ENCODE assay signal across 8 mouse cellular contexts in the genomic region with DNA sequence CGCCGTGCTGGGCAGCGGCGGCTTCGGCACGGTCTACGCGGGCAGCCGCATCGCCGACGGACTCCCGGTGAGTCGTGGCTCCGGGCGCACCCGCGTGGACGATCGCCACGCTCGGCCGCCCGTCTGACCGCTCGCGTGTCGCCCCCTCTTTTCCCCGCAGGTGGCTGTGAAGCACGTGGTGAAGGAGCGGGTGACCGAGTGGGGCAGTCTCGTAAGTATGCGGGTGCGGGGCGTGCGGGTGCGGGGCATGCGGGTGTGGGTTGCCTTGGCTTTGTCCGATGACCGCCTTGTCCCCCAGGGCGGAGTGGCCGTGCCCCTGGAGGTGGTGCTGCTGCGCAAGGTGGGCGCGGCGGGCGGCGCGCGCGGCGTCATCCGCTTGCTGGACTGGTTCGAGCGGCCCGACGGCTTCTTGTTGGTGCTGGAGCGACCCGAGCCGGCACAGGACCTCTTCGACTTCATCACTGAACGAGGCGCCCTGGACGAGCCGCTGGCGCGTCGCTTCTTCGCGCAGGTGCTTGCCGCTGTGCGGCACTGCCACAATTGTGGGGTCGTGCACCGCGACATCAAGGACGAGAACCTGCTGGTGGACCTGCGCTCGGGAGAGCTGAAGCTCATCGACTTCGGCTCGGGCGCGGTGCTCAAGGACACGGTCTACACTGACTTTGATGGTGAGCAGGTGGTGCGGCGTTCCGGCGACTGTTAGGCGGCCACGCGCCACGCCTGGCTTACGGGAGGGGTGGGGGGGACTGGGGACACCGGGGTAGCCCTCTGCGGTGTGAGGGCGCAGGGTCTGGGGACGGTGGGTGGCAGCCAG. TPM values are rescaled to one million over a fixed set of nuclear protein-coding genes. Genes with fewer than 3 reads are reported as not detected.
DNase-seq lines count a peak whose midpoint lies in the region; ATAC-seq lines count a peak whose summit lies in the region.

No protein-coding gene starts in this region.

- ATAC-seq in embryonic facial prominence, embryonic 15.5 days (ENCODE audit: insufficient number of reproducible peaks, low FRiP score, low TSS enrichment, low read depth) = no peak
- ATAC-seq in hindbrain, embryonic 11.5 days (ENCODE audit: low FRiP score) = peak; percentile 23

- no peaks in the 10 kb centered on the region for H3K9me3 ChIP-seq in embryonic facial prominence, embryonic 15.5 days (replicated peaks)
- H3K9me3 ChIP-seq in hindbrain, embryonic 11.5 days (ENCODE audit: control insufficient read depth, low read length) = no peaks in the 10 kb centered on the region

- H3K9ac ChIP-seq in embryonic facial prominence, embryonic 15.5 days = peak overlapping the region; percentile 80
- H3K9ac ChIP-seq in hindbrain, embryonic 11.5 days (ENCODE audit: low read depth, low read length) = peak overlapping the region; percentile 68

- WGBS in embryonic facial prominence, embryonic 15.5 days = under 1% methylated on average over 98 of the region's 98 CpGs
- WGBS in hindbrain, embryonic 11.5 days = under 1% methylated on average over 92 of the region's 98 CpGs

- H3K36me3 ChIP-seq in embryonic facial prominence, embryonic 15.5 days = peaks cover 21% of the 10 kb centered on the region
- H3K36me3 ChIP-seq in hindbrain, embryonic 11.5 days (ENCODE audit: control insufficient read depth, insufficient read depth, low read length) = no peaks in the 10 kb centered on the region

- no peaks in the 10 kb centered on the region for H3K27me3 ChIP-seq in embryonic facial prominence, embryonic 15.5 days
- H3K27me3 ChIP-seq in hindbrain, embryonic 11.5 days (ENCODE audit: control insufficient read depth, insufficient read depth, low read length) = no peaks in the 10 kb centered on the region

- DNase-seq in ES-CJ7 (ENCODE audit: low read depth, low spot score) = peak; percentile 51
- DNase-seq in adrenal gland, postnatal 14 days = peak; percentile 72
- DNase-seq in hindbrain, embryonic 11.5 days (ENCODE audit: low spot score) = peak; percentile 67
- DNase-seq in layer of hippocampus, postnatal 36 days = peak; percentile 66
- DNase-seq in lung, postnatal 4 days = peak; percentile 72 to 84
- DNase-seq in spleen, adult 12 weeks (ENCODE audit: low spot score) = peak; percentile 31
- no peak for DNase-seq in ovary, postnatal 14 days (ENCODE audit: low spot score)

- peak overlapping the region; percentile 97 for H3K27ac ChIP-seq in embryonic facial prominence, embryonic 15.5 days (replicated peaks)
- H3K27ac ChIP-seq in hindbrain, embryonic 11.5 days (ENCODE audit: low read depth, low read length) = peak overlapping the region; percentile 94

- H3K4me3 ChIP-seq in embryonic facial prominence, embryonic 15.5 days (replicated peaks) = peak overlapping the region; percentile 87
- H3K4me3 ChIP-seq in hindbrain, embryonic 11.5 days (ENCODE audit: low read depth, low read length) = peak overlapping the region; percentile 59

- peaks cover 49% of the 10 kb centered on the region for H3K4me1 ChIP-seq in embryonic facial prominence, embryonic 15.5 days
- H3K4me1 ChIP-seq in hindbrain, embryonic 11.5 days (replicated peaks; ENCODE audit: control insufficient read depth, insufficient read depth, low read length) = peaks cover 4% of the 10 kb centered on the region; the same call in 1 of the 2 replicates

- H3K4me2 ChIP-seq in embryonic facial prominence, embryonic 15.5 days (replicated peaks) = peak overlapping the region; percentile 89
- peak overlapping the region; percentile 98 for H3K4me2 ChIP-seq in hindbrain, embryonic 11.5 days (replicated peaks; ENCODE audit: low read depth, low read length)

RNA-seq across cellular contexts. Expression of gene Pim3, which starts 1.1 kb away (rescaled TPM):
- total RNA-seq in adrenal gland, postnatal 14 days (2021) = 70.9 and 76.5 TPM in 2 replicates
- 63.0 and 64.8 TPM in 2 replicates for polyA plus RNA-seq in embryonic facial prominence, embryonic 15.5 days (2015; fragmentation: Nextera tagmentation; extraction: Ambion mirVana)
- polyA plus RNA-seq in hindbrain, embryonic 11.5 days (2014; fragmentation: Nextera tagmentation; extraction: Ambion mirVana) = 31.6 and 35.6 TPM in 2 replicates
- total RNA-seq in layer of hippocampus, postnatal 36 days (2021) = 10 to 100 TPM; 36.7 to 37.1 TPM

RNA-seq across cellular contexts. Expression of gene Creld2, which starts 43.6 kb away (rescaled TPM):
- total RNA-seq in adrenal gland, postnatal 14 days (2021) = 33.0 and 35.0 TPM in 2 replicates
- 86.5 and 87.7 TPM in 2 replicates for polyA plus RNA-seq in embryonic facial prominence, embryonic 15.5 days (2015; fragmentation: Nextera tagmentation; extraction: Ambion mirVana)
- 85.3 and 89.5 TPM in 2 replicates for polyA plus RNA-seq in hindbrain, embryonic 11.5 days (2014; fragmentation: Nextera tagmentation; extraction: Ambion mirVana)
- total RNA-seq in layer of hippocampus, postnatal 36 days (2021) = 10 to 100 TPM; 29.3 to 41.6 TPM

RNA-seq across cellular contexts. Expression of gene Alg12, which starts 44.0 kb away (rescaled TPM):
- 14.3 and 14.8 TPM in 2 replicates for total RNA-seq in adrenal gland, postnatal 14 days (2021)
- polyA plus RNA-seq in embryonic facial prominence, embryonic 15.5 days (2015; fragmentation: Nextera tagmentation; extraction: Ambion mirVana) = 10.7 and 14.2 TPM in 2 replicates
- polyA plus RNA-seq in hindbrain, embryonic 11.5 days (2014; fragmentation: Nextera tagmentation; extraction: Ambion mirVana) = 10.6 and 11.5 TPM in 2 replicates
- total RNA-seq in layer of hippocampus, postnatal 36 days (2021) = 10 to 100 TPM; 13.0 to 16.3 TPM
